Mouse (Mus musculus) liver, adult 2 months (tissue): ENCODE data around the gene Cyth1. TPM values are rescaled to one million over a fixed set of nuclear protein-coding genes. Genes with fewer than 3 reads are reported as not detected.

Experiments used
- DNase-seq: peaks from one replicate; pipeline ENCODE4 v3.0.0-alpha.2; 2011; ENCODE audit warnings: low read depth, low spot score; ENCODE audit errors: extremely low read depth
- H3K27ac ChIP-seq: fragments of 200-500 bp; replicated peaks from 2 replicates; pipeline ENCODE4 v1.5.1; 2012; ENCODE audit warnings: low read depth, mild to moderate bottlenecking, control low read depth, inconsistent platforms, low read length; ENCODE audit not compliant: insufficient read depth
- H3K27me3 ChIP-seq: fragments of 200-500 bp; 2 replicates; pipeline ENCODE4 v1.6.1; 2012; ENCODE audit warnings: mild to moderate bottlenecking, moderate library complexity, low read length, inconsistent platforms; ENCODE audit not compliant: control insufficient read depth, insufficient read depth
- H3K36me3 ChIP-seq: fragments of 200-500 bp; 2 replicates; pipeline ENCODE4 v1.6.1; 2012; ENCODE audit warnings: low read length, inconsistent platforms; ENCODE audit not compliant: control insufficient read depth, insufficient read depth
- H3K4me1 ChIP-seq: fragments of 200-500 bp; 2 replicates; pipeline ENCODE4 v1.6.1; 2011; ENCODE audit warnings: low read length; ENCODE audit not compliant: control insufficient read depth, insufficient read depth
- H3K4me3 ChIP-seq: fragments of 200-500 bp; 2 replicates; pipeline ENCODE4 v1.5.1; 2011; ENCODE audit warnings: low read depth, mild to moderate bottlenecking, control low read depth, low read length, moderate library complexity; ENCODE audit not compliant: insufficient read depth
- H3K79me2 ChIP-seq: fragments of 200-500 bp; 2 replicates; pipeline ENCODE4 v1.6.1; 2012; ENCODE audit warnings: inconsistent platforms, mild to moderate bottlenecking, low read length, moderate library complexity; ENCODE audit not compliant: control insufficient read depth, insufficient read depth
- H3K9ac ChIP-seq: fragments of 200-500 bp; 2 replicates; pipeline ENCODE4 v1.6.1; 2012; ENCODE audit warnings: low read depth, mild to moderate bottlenecking, control low read depth, inconsistent platforms, low read length
- CTCF ChIP-seq: fragments of 200-500 bp; IDR thresholded peaks from 2 replicates; pipeline ENCODE4 v1.5.1; 2011; ENCODE audit warnings: low read depth, low read length, control low read depth
- POLR2A ChIP-seq: fragments of 200-500 bp; IDR thresholded peaks from 2 replicates; pipeline ENCODE4 v1.6.1; 2011; ENCODE audit warnings: low read length, control low read depth; ENCODE audit not compliant: insufficient read depth; ENCODE audit errors: extremely low read depth
- WGBS: fragments of 180-500 bp; shearing (Covaris S2); methylation state at CpG from one replicate; pipeline ENCODE4 v1.1.7; 2018; 5-methylcytosine and 5-hydroxymethylcytosine counted together
- polyA plus RNA-seq: library from polyadenylated mRNA; depleted of rRNA; stranded (reverse); fragments of >200 nt; gene quantifications from 2 replicates; pipeline ENCODE4 v1.2.3, GENCODE M21; 2012; rRNA removed
- total RNA-seq: library from RNA; depleted of rRNA; stranded (reverse); fragments of >200 nt; gene quantifications from 2 replicates; pipeline ENCODE4 v1.2.3, GENCODE M21; 2014; rRNA removed

Gene Cyth1
- total and polyA plus RNA-seq, 2 experiments: 14.7 to 32.4 TPM

- no peak for TF ChIP-seq CTCF
- TF ChIP-seq POLR2A: no peak
- no peaks in the 10 kb centered on the region for H3K4me1 ChIP-seq
- WGBS: 81% methylated on average over 8 of the region's 8 CpGs
- no peak overlapping the region for H3K27ac ChIP-seq
- H3K36me3 ChIP-seq: no peaks in the 10 kb centered on the region
- no peak overlapping the region for H3K4me3 ChIP-seq
- no peak overlapping the region for H3K9ac ChIP-seq
- no peaks in the 10 kb centered on the region for H3K27me3 ChIP-seq
- H3K79me2 ChIP-seq: no peaks in the 10 kb centered on the region
- no peak for DNase-seq
These were observed 162.4 kb downstream of the Cyth1 start for GRCm38 (mm10) chr11:118085961-118086360.

GRCm38 (mm10) chr11:118085176-118085575 lies 163.2 kb downstream of the Cyth1 start:
- Histone ChIP-seq H3K4me1 (no peaks in the 10 kb centered on the region), H3K9ac (no peak overlapping the region), H3K4me3 (no peak overlapping the region), H3K27me3 (no peaks in the 10 kb centered on the region), H3K36me3 (no peaks in the 10 kb centered on the region), H3K79me2 (no peaks in the 10 kb centered on the region), H3K27ac (no peak overlapping the region)
- 73% methylated on average over 4 of the region's 4 CpGs for WGBS
- TF ChIP-seq POLR2A (no peak), CTCF (no peak)
- DNase-seq: no peak

- H3K4me3 ChIP-seq: no peak overlapping the region
- H3K9ac ChIP-seq: no peak overlapping the region
- TF ChIP-seq POLR2A (no peak), CTCF (no peak)
- no peaks in the 10 kb centered on the region for H3K79me2 ChIP-seq
- 85% methylated on average over 3 of the region's 3 CpGs for WGBS
- H3K27me3 ChIP-seq: no peaks in the 10 kb centered on the region
- H3K4me1 ChIP-seq: no peaks in the 10 kb centered on the region
- no peak for DNase-seq
- H3K36me3 ChIP-seq: no peaks in the 10 kb centered on the region
- H3K27ac ChIP-seq: no peak overlapping the region
These were observed 164.1 kb downstream of the Cyth1 start for GRCm38 (mm10) chr11:118084266-118084665.

- TF ChIP-seq POLR2A (no peak), CTCF (peak; percentile 66)
- no peaks in the 10 kb centered on the region for H3K36me3 ChIP-seq
- H3K9ac ChIP-seq: no peak overlapping the region
- 16% methylated on average over 6 of the region's 6 CpGs for WGBS
- H3K4me1 ChIP-seq: no peaks in the 10 kb centered on the region
- no peaks in the 10 kb centered on the region for H3K27me3 ChIP-seq
- no peak overlapping the region for H3K27ac ChIP-seq
- H3K79me2 ChIP-seq: no peaks in the 10 kb centered on the region
- peak; percentile 5 for DNase-seq
- H3K4me3 ChIP-seq: no peak overlapping the region
These were observed 164.6 kb downstream of the Cyth1 start for GRCm38 (mm10) chr11:118083811-118084210.

- TF ChIP-seq CTCF: no peak
- TF ChIP-seq POLR2A: no peak
- WGBS: 88% methylated on average over 14 of the region's 14 CpGs
These were observed 166.1 kb downstream of the Cyth1 start for GRCm38 (mm10) chr11:118082294-118082693.

More at GRCm38 (mm10) chr11:118082294-118082693, 166.1 kb downstream of the Cyth1 start:
- no peak for DNase-seq
- no peaks in the 10 kb centered on the region for H3K4me1 ChIP-seq
- H3K27me3 ChIP-seq: no peaks in the 10 kb centered on the region
- H3K79me2 ChIP-seq: no peaks in the 10 kb centered on the region
- H3K27ac ChIP-seq: no peak overlapping the region
- no peak overlapping the region for H3K9ac ChIP-seq
- H3K4me3 ChIP-seq: no peak overlapping the region
- H3K36me3 ChIP-seq: no peaks in the 10 kb centered on the region

Other genes starting within 250 kb of the Cyth1 start
- gene Dnah17, start 118.0 kb downstream of the Cyth1 start, total RNA-seq: under 0.01 TPM in 2 replicates
- under 0.01 TPM in 2 replicates for gene Dnah17, start 118.0 kb downstream of the Cyth1 start, polyA plus RNA-seq
- gene Usp36, start 41.7 kb upstream of the Cyth1 start, total RNA-seq: 2.7 and 4.0 TPM in 2 replicates
- gene Usp36, start 41.7 kb upstream of the Cyth1 start, polyA plus RNA-seq: 7.5 and 12.3 TPM in 2 replicates
- not detected in 2 replicates for gene Cep295nl, start 93.9 kb upstream of the Cyth1 start, total RNA-seq
- gene Cep295nl, start 93.9 kb upstream of the Cyth1 start, polyA plus RNA-seq: not detected in 2 replicates
- 2.6 and 4.6 TPM in 2 replicates for gene Timp2, start 107.1 kb upstream of the Cyth1 start, total RNA-seq
- gene Timp2, start 107.1 kb upstream of the Cyth1 start, polyA plus RNA-seq: 7.7 and 7.9 TPM in 2 replicates
- 20.2 and 23.9 TPM in 2 replicates for gene Lgals3bp, start 153.5 kb upstream of the Cyth1 start, total RNA-seq
- gene Lgals3bp, start 153.5 kb upstream of the Cyth1 start, polyA plus RNA-seq: 136 and 216 TPM in 2 replicates
- 11.4 and 16.4 TPM in 2 replicates for gene Cant1, start 170.5 kb upstream of the Cyth1 start, total RNA-seq
- 23.0 and 25.7 TPM in 2 replicates for gene Cant1, start 170.5 kb upstream of the Cyth1 start, polyA plus RNA-seq
- gene C1qtnf1, start 179.6 kb upstream of the Cyth1 start, total RNA-seq: 6.6 and 9.9 TPM in 2 replicates
- gene C1qtnf1, start 179.6 kb upstream of the Cyth1 start, polyA plus RNA-seq: 8.1 and 9.2 TPM in 2 replicates
- gene Engase, start 228.2 kb upstream of the Cyth1 start, total RNA-seq: 3.0 and 3.6 TPM in 2 replicates
- gene Engase, start 228.2 kb upstream of the Cyth1 start, polyA plus RNA-seq: 8.1 and 8.3 TPM in 2 replicates